Mouse (Mus musculus) megakaryocyte progenitor cell, adult 5-6 weeks (primary cell): Measurements from ENCODE around the gene Shisa6. TPM values are rescaled to one million over a fixed set of nuclear protein-coding genes. Genes with fewer than 3 reads are reported as not detected.
A peak's percentile ranks its signal among the peaks of the same experiment; 100 is the strongest.

Source experiments
- ATAC-seq: replicated peaks from 2 replicates; pipeline ENCODE4 v1.8.0; 2016; ENCODE audit warnings: mild to moderate bottlenecking, moderate TSS enrichment, inconsistent platforms; ENCODE audit not compliant: poor library complexity
- total RNA-seq, 2 experiments: library from RNA; stranded (forward) in 1 of 2; stranded (reverse) in 1 of 2; fragments of 157-497, 149-512 nt in 1 of 2; fragments of 200-1000 nt in 1 of 2; gene quantifications; 2 replicates each; pipeline versions ENCODE4 v1.2.3 to v1.2.4; 2015 to 2017

Gene Shisa6
- not detected in 2 replicates for total RNA-seq (2015)
- total RNA-seq (2017), result not detected in 2 replicates

DNA sequence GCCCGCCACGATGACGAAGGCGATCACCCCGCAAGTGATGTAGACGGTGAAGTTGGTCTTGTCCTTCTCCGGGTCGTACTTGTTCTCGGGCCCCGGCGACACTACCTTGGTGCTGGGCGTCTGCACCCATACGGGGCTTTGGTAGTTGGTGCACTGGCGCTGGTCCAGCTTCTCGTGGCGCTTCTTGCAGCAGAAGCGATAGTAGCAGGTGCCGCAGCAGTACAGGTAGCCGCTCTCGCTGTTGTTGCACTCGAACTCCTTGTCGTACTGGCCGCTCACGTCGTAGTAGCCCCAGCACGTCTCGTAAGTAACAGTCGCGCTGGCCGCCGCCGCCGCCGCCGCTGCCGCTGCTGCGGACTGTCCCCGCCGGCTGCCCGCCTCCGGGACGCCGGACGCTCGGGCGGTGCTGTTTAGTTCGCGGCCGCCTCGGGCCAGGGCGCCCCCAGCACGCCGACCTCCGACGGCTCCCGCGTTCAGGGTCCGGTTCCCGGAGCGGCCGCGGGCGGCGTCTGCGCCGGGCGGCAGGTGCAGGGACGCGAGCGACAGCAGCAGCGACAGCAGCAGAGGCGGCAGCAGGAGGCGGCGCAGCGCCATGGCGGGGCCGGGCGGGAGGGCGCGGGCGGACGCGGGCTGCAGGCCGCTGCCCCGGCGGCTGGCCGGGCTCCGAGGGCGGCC, at the start of gene Shisa6:
TSS of gene Shisa6 (minus strand) at position 594 of the 675 bp plus-strand sequence.
- ATAC-seq, result no peak; the same call in 1 of the 2 replicates

DNA sequence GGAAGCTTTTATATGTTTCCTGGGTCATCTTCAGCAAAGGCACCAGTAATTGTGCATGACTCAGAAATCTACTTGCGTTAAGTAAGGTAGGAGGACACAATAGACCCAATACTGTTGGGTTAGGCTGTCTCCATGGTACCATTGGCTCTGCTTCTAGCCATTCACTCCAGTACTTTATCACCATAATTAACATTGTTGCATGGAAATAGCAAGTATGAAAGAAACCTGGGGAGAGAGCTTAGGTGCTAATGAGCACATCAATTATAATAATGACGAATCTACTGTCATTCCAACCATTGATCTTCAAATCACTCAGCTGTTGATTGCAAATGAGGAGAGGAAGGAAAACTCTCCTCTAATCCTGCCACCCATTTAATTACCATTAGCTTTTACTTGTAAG, 48.1 kb upstream of the Shisa6 start:
- no peak for ATAC-seq

DNA sequence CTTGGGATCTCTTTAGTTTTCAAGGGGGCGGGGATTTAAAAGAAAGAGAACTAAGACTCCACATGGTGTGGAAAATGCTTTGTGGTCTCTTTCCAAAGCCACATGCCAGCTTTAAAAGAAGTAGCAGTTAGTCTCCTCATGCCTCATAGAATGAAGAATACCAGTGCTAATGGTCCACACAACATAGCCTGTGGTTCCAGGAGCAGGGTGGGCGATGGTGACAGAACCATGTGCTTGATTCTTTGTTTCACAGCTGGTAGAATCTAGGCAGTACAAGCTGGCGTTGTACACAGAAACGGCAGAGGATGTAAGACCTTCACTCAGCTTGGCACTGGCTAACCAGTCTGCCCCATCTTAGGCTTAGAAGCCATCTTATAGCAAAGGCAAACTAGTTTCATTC, 43.3 kb upstream of the Shisa6 start:
- ATAC-seq, result no peak

DNA sequence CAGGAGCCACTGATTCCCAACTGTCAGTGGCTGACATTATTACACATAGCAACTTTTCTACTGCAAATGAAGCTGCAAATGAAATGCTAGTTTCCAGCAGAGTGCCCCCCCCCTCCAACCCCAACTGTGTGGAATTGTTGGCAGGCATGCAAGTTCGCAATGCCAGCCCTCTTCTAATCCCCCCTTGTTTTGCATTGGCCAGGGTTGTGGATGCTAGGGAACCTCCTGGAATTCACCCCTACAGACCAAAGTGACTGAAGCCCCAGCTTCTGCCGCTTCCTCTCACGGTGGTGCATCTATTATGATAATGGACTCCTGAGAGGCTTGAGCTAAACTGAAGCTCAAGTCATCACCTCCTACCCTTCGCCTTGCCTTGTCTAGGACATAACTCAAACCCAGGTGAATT, 42.6 kb upstream of the Shisa6 start:
- no peak for ATAC-seq

DNA sequence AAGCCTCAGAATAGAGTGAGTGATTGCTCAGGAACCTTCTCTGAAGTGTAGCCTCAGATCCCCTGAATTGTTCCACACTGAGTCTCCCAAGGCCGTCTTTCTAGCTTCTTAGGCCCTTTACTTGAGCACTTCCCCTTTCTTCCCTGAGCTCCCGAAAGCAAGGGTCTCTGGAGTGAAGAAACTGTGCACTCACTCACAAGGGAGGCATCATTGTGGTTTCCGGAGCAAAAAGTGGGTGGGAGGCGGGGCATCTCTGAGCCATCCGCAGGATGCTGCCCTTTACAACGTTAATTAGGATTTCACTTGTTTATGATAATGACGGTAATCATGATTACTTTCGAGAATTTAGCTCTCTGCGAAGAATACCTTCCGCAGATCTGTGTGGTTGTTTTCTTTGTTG, 41.6 kb upstream of the Shisa6 start:
- peak; percentile 68 for ATAC-seq

DNA sequence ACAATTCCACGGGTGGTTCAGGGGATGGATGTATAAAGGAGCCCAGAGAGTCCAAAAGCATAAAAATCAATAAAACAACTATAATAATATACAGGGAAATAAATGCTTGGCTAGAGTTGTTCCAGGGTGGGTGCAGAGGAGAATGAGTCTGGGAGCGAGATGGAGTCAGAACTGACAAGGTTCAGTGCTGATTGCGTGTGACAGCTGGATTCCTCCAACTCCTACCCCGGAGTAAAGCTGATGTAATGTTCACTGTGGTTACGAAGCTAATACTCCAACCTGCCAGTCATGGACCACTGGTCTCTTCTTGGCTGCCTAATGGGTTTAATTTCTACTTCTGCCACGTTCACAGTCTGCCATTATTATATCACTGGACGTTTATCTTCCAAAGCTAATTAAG, 36.5 kb upstream of the Shisa6 start:
- no peak for ATAC-seq

DNA sequence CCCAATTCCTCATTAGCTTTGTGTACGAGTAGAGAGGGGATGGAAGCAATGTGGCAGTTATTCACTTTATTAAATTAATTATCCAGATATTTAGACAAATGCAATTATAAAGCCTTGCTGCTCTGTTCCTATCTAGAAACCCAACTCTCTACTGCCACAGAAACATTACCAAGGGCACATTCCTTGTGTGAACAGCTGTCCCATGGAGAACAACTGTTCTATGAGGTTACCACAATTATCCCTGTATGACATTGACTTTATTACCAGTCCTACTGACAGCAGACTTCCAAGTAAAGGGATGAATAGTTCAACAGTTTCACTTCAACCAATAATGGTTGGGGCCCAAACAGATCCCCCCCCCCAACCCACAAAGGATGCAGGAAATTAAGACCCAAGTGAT, 12.1 kb upstream of the Shisa6 start:
- no peak for ATAC-seq

DNA sequence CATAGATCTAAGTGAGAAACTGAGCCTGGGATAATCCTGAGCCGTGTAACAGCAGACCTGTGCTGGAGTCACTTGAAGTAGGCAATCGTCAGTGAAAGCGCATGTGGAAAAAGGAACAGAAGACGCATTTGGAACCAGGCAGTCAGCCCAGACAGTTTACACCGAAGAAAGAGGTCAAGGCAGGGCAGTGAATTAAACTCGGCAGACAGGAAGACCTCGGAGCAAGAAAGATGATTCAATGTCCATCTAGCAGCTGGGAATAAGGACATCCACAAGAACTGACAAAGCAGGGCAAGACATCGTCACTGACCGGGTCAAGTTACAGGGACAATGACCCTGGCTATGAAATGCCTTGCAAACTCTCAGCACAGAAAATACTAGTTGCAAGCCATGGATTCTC, 10.1 kb upstream of the Shisa6 start:
- ATAC-seq, result no peak

DNA sequence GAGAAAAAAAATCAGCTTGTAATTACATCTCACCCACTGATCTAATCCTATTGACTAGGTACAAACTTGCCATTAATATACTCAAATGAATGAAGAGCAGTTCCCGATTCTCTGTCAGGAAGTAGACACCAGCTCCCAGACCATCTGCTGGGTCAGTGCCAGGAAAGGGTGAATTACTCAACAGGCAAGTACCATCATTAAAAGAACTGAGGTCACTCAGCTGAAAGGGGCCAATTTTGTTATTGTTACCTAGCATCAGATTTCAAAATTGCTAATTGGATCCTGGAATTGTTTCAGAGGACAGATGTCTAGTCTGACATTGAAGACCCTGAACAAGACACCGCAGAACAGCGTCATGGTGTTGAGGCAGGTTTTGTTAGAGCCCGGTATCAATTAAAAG, 9.4 kb upstream of the Shisa6 start:
- ATAC-seq, result no peak

DNA sequence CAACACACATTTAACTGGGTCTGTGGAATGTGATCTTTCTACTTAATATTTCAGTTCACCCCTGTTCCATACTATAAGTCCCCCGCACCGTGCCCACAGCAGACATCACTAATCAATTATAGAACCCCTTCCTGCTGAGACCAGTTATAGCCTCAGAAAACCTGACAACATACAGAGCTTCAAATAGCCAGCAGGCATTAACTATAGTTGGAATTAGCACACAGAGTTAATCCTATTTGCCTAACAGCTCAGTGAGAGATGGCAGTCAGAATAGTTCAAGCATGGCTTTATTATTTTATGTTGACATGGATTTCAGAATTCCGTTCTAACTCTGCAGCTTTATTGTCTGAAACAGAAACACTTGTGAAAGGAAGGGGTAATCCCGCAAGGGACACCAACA, 8.5 kb upstream of the Shisa6 start:
- ATAC-seq, result no peak

DNA sequence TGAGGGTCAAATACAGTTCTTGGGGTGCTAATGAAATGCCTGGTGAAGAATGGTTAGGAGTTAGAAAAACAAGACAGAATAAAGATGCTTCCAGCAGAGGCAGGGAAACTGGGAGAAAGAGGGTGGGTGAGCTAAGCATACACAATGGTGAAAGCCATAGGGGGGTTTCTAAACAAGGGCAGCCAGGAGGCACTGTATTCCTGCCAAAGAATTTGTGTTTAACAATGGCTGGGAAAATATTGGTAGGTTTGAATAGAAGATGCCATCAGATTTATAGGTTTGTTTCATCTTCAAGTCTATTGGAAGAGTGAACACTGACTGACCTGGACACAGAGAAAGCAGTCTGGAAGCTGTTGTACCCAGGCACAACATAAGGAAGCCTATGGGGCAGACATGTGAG, 2.4 kb upstream of the Shisa6 start:
- ATAC-seq, result no peak

DNA sequence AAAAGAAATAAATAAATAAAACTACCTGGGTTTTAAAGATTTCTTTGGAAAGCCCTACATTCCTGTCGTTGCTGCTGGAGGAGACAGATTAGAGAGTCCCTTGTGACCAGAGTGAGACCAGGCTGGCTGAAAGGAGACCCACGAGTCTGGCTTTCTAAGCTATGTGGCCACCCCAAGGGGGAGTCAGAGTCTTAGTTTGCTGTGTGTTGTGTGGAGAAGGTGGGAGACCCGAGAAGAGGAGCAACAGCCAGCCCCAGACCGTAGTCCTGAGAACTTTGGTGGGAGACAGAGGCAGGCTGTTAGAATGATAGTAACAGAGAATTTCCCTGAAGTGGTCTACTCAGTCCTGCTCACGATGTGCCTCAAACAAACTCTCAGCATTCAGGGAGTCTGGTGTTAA, 1.6 kb upstream of the Shisa6 start:
- ATAC-seq, result no peak

DNA sequence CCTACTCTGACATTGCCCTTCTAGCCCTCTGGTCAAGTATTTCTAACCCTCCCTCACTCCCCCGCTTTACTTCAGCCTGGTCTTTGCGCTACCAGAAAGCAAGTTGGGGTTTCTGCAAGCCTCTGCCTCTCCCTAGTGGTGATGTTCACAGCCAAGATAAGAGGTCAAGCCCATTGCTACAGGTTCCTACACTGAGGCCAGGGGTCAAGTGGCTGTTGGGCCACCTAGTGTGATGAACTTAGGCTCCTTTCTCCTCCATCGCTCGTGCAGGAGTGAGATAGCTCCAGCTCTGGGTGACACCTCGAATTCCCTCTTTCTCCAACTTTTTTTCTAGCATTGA, 1.2 kb upstream of the Shisa6 start:
- ATAC-seq, result no peak

DNA sequence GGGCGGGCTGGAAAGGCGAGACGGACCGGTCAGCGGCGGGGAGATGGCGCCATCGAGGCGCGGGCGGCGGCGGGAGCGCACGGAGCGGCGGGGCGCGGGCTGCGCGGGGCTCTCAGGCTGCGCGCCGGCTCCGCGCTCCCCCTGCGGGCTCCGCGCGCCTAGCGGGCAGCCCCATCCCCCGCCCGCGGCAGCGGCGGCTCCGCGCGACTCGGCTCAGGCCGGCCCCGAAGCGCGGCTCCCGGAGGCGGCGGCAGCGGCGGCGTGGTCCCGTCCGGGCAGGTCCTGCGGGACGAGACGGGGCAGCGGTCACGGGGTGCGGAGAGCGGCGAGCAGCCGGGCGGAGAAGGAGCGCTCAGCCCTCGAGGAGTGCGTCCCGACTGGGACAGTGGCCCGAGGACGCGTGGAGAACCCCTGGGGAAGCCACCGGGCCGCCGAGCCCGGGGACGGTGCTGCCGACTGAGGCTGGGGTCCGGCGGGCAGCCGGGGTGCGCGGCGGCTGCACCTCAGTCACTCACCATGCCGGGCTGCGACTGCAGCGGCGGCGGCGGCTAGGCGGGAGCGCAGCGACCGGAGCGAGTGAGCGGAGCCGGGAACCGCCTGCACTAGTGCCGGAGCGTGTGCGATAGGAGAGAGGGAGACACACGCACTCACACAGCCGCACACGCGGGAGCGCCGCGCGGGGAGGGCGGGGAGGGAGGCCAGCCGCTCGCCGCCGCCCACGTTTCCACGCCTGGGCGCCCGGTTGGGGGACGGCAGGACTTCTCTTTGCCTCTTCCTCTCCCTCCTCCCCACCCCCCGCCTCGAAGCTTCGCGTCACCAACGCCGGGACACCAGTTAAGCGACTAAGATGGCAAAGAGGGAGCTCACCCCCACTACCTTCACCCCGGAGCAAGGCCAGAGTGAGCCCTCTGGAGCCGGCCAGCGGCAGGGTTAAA, 549 bp upstream of the Shisa6 start:
- peak; percentile 29; the same call in 1 of the 2 replicates for ATAC-seq

DNA sequence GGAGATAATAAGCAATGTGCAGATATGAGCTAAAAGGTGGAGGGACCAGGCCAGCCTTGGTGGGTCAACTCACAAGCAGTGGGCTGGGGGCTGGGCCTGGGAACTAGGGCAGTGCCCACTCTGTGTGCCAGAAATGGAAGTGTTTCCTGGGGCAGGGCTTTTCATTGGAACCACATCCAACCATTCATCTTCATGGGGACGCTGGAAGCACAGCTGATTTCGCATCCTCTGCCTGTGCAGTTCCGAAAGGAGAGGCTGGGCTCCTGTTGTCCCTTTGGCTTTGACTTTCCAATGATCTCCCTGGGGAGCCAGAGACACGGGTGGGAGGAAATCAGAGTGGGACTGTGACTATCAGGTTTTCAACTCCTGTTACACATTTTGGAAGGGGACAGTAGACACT, 1.5 kb downstream of the Shisa6 start:
- no peak for ATAC-seq

DNA sequence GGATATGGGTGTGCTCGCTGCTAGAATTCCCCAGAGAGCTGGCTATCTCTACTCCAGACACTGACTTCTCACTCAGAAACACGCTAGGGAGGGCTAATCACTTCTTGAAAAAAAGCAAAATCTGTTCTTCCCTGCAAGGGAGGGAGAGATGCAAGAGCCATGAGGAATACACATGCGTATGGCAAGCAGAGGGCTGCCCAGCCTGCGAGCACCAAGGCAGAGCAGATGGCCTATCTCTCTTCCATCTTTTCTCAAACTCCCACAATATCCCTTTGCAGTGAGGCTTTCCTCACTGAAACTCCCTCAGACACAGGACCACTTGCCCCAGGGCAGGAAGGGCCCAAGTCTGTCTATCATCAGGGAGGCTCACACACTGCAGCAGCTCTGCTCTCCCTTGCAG, 3.4 kb downstream of the Shisa6 start:
- ATAC-seq, result no peak

DNA sequence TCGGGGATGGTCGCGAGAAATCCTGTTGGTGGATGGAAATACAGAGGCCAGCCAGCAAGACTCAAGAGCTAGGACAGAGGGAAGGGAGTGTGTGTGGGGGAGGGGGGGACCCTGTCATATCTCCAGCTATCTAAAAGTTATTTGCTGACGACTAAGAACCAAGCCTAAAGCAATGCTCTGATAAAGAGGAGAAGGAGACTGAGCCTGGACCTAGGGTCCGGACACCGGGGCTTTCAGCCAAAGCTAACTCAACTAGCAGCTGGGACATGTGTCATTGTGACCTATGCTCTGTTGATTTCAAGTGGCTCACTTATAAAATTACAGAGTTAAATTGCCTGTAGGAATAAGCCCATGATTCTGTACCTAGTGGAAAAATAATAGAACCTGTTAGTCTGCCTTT, 6.4 kb downstream of the Shisa6 start:
- no peak for ATAC-seq

DNA sequence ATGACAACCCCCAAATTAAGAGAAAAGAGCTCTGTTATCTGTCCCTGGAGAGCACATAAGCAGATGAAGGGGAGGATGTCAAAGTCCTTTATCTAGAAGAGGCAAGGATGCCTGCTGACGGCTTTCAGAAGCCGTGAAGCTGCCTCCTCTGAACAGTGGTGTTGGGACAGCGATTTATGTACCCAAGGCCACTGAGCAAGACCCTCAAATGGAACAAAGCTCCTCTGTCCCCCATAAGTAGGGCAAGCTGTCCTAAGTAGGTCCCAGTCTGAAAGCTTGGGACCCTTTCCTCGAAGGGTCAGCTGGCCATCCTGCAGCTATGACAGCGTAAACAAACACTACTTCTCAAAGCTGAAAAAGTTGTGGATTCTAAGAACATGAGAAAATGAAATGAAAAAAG, 11.4 kb downstream of the Shisa6 start:
- no peak for ATAC-seq

DNA sequence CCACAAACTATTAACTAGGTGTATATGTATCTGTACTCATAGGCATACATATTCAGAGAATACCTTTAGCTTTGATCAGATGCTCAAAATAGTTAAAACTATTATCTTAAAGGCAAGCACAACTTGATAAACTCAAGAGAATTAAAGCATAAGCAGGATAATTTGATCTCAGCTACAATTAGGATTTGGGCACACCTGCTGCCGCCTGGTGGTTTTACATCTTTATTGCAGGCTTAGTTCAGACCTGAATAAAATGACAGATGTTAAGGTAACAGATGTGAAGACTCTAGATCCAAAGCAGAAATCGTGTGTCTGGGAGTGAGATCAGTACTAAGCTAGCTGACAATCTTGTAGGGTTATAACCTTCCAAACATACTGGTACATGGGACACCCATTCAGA, 24.8 kb downstream of the Shisa6 start:
- no peak for ATAC-seq

DNA sequence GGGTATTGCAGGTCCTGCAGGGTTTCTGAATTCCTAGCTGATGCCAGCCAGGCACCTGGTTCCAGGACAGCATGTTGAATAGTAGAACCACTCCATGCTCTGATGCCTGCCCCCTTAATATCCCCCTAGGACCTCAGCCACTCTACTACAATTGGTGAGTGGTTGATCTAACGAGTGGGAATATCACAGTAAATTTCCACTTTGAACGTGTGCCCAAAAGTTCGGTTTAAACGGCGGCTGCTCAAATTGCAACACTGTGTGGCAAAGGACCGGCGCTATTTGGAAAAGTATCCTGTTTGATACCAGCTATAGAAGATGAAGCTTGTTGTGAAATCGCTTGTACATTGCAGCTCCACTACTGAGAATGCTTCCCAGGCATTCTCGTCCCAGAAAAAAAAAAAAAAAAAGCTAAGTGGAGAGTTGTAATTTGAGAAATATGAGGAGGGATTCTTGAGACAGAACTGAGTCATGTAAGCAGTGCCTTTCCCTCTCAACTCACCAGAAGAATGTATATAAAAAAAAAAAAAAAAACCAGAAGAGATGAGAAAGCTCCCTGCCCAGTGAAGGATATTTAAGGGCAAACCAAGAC, 26.8 kb downstream of the Shisa6 start:
- ATAC-seq, result no peak

DNA sequence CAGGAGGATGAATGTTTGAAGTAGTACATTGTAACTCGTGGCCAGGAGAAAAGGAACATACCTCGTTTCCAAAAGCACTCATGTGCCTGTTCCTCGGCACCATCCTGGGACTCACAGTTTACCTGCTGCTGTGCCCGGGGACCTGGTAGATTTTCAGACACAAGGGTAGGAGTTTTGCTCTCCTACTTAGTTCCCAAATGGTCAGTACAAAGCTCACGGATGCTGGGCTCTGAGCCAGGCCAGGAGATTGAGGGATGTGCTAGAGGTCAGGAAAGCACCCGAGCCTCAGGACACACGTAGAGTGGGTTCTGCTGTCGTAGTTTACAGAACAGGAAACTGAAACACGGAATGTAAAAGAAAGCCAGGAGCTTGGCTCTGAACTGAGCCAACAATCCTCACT, 29.5 kb downstream of the Shisa6 start:
- ATAC-seq, result no peak

DNA sequence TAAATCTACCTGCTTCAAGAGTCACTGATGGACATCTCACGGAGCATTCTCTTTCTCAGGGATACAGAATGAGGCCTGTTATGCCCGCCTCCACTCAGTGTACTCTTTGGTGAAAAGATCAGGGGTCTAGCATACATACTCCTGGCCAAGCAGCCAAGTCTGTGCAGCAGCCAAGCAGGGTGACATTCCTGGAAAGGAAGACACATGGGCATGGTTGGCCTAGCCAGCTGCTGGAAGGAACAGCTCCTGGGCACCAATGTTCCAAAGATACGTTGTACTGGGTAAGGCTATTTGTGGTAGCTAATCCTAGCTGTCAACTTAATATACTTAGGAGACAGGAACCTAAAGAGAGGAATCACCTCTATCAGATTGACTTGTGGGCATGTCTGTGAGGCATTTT, 31.4 kb downstream of the Shisa6 start:
- no peak for ATAC-seq
